9 mouse cellular contexts compared by ENCODE assay signal in genomic region chr13:43558959-43559358, GRCm38 (mm10). TPM values are rescaled to one million over a fixed set of nuclear protein-coding genes. Genes with fewer than 3 reads are reported as not detected.
DNase-seq lines count a peak whose midpoint lies in the region; ATAC-seq and TF ChIP-seq lines count a peak whose summit lies in the region.
"Had no signal": no experiment of that assay in that cellular context is flagged by ENCODE, and none has a peak within 500 bp of the region (broad histone marks: within the 10 kb centered on the region; RNA-seq: fewer than 3 reads in every experiment).

No protein-coding gene starts in this region.

- H3K27me3 ChIP-seq in kidney, adult 2 months (replicated peaks; ENCODE audit: control insufficient read depth, insufficient read depth, low read length), result no peaks in the 10 kb centered on the region
- no peaks in the 10 kb centered on the region for H3K27me3 ChIP-seq in hindbrain, embryonic 14.5 days (ENCODE audit: control insufficient read depth, insufficient read depth, low read length)
- peaks cover 14% of the 10 kb centered on the region for H3K27me3 ChIP-seq in midbrain, embryonic 13.5 days

- H3K9me3 ChIP-seq in hindbrain, embryonic 14.5 days (ENCODE audit: control insufficient read depth, low read length), result no peaks in the 10 kb centered on the region
- no peaks in the 10 kb centered on the region for H3K9me3 ChIP-seq in midbrain, embryonic 13.5 days

- TF ChIP-seq POLR2A in kidney, adult 2 months (IDR thresholded peaks at IDR 0.05; ENCODE audit: low read depth, low read length), result no peak

- WGBS in kidney, adult 2 months, result 16% methylated on average over 6 of the region's 6 CpGs
- WGBS in hindbrain, embryonic 14.5 days, result 40% methylated on average over 6 of the region's 6 CpGs
- 37% methylated on average over 6 of the region's 6 CpGs for WGBS in midbrain, embryonic 13.5 days

- no peak for DNase-seq in kidney, adult 2 months
- no peak for DNase-seq in kidney, adult 8-10 months
- DNase-seq in c-Kit-positive CD71-positive TER-119-positive erythroid progenitor cells, embryonic 14.5 days (ENCODE audit: low spot score), result peak; percentile 3
- DNase-seq in hindbrain, embryonic 14.5 days (ENCODE audit: low spot score), result no peak
- no peak for DNase-seq in embryo, embryonic 11 days
- no peak for DNase-seq in adrenal gland, postnatal 10 days
- DNase-seq in urinary bladder, postnatal 4 days (ENCODE audit: low spot score in 2 of 2), result no peak

- H3K36me3 ChIP-seq in kidney, adult 2 months (ENCODE audit: control insufficient read depth, insufficient read depth, low read length), result peaks cover 2% of the 10 kb centered on the region; the same call in 1 of the 2 replicates
- peaks cover 5% of the 10 kb centered on the region; the same call in 1 of the 2 replicates for H3K36me3 ChIP-seq in hindbrain, embryonic 14.5 days (replicated peaks; ENCODE audit: control insufficient read depth, insufficient read depth)
- peaks cover 13% of the 10 kb centered on the region; the same call in 1 of the 2 replicates for H3K36me3 ChIP-seq in midbrain, embryonic 13.5 days

- TF ChIP-seq CTCF in kidney, adult 2 months (conservative IDR thresholded peaks at IDR 0.05; ENCODE audit: insufficient read depth, insufficient read length, low read depth, low read length), result no peak

- peak overlapping the region; percentile 89; the same call in 1 of the 2 replicates for H3K27ac ChIP-seq in kidney, adult 2 months (ENCODE audit: insufficient read depth, low read depth, low read length)
- H3K27ac ChIP-seq in hindbrain, embryonic 14.5 days, result no peak overlapping the region
- H3K27ac ChIP-seq in midbrain, embryonic 13.5 days, result no peak overlapping the region

- H3K4me1 ChIP-seq in kidney, adult 2 months (ENCODE audit: control insufficient read depth, insufficient read depth, low read length), result peaks cover 24% of the 10 kb centered on the region
- peaks cover 8% of the 10 kb centered on the region for H3K4me1 ChIP-seq in hindbrain, embryonic 14.5 days (replicated peaks; ENCODE audit: control insufficient read depth, insufficient read depth, low read length)
- peaks cover 17% of the 10 kb centered on the region for H3K4me1 ChIP-seq in midbrain, embryonic 13.5 days (replicated peaks)

- peak overlapping the region; percentile 80 for H3K9ac ChIP-seq in hindbrain, embryonic 14.5 days
- H3K9ac ChIP-seq in midbrain, embryonic 13.5 days (replicated peaks), result no peak overlapping the region; the same call in 1 of the 2 replicates

- peak overlapping the region; percentile 82 for H3K4me3 ChIP-seq in kidney, adult 2 months (ENCODE audit: insufficient read depth, low read depth, low read length)
- peak overlapping the region; percentile 86 for H3K4me3 ChIP-seq in hindbrain, embryonic 14.5 days (replicated peaks; ENCODE audit: low read length)
- H3K4me3 ChIP-seq in midbrain, embryonic 13.5 days (replicated peaks), result peak overlapping the region; percentile 68

- ATAC-seq in hindbrain, embryonic 14.5 days (ENCODE audit: low FRiP score), result no peak
- ATAC-seq in midbrain, embryonic 13.5 days, result no peak

- H3K4me2 ChIP-seq in hindbrain, embryonic 14.5 days (replicated peaks), result peak overlapping the region; percentile 95
- peak overlapping the region; percentile 83 for H3K4me2 ChIP-seq in midbrain, embryonic 13.5 days (replicated peaks)

RNA-seq across cellular contexts. Expression of gene Mcur1, which starts 1.0 kb away (rescaled TPM):
- polyA plus RNA-seq in kidney, adult 2 months (2012; rRNA removed), result 87.2 and 91.7 TPM in 2 replicates
- polyA plus RNA-seq in hindbrain, embryonic 14.5 days (2014; fragmentation: Nextera tagmentation; extraction: Ambion mirVana), result 8.6 and 9.5 TPM in 2 replicates
- polyA plus RNA-seq in midbrain, embryonic 13.5 days (2015; fragmentation: Nextera tagmentation; extraction: Ambion mirVana), result 8.1 and 8.2 TPM in 2 replicates
- 10 to 100 TPM; 66.3 to 83.1 TPM for total RNA-seq in adrenal gland, postnatal 10 days (2021)

RNA-seq across cellular contexts. Expression of gene Rnf182, which starts 56.6 kb away (rescaled TPM):
- 0.39 and 0.48 TPM in 2 replicates for polyA plus RNA-seq in kidney, adult 2 months (2012; rRNA removed)
- polyA plus RNA-seq in hindbrain, embryonic 14.5 days (2014; fragmentation: Nextera tagmentation; extraction: Ambion mirVana), result 35.6 and 35.8 TPM in 2 replicates
- polyA plus RNA-seq in midbrain, embryonic 13.5 days (2015; fragmentation: Nextera tagmentation; extraction: Ambion mirVana), result 20.4 and 29.8 TPM in 2 replicates
- 1 to 10 TPM; 1.7 to 2.5 TPM for total RNA-seq in adrenal gland, postnatal 10 days (2021)
- total RNA-seq: common myeloid progenitor, adult 5-6 weeks had no signal

Comparison
In these comparisons a context has a peak if more than half of its experiments do, and no peak if none do; other contexts are left out.
1. RNA of gene Rnf182, which starts 56.6 kb away (polyA plus RNA-seq): 35.6 to 35.8 TPM in hindbrain, embryonic 14.5 days and 20.4 to 29.8 TPM in midbrain, embryonic 13.5 days; 0.39 to 0.48 TPM in kidney, adult 2 months; every median in the first group is over 10 times any median in the second.
2. Peak in every context shown above with its lines, with median percentiles within 50 percentile points of each other: H3K4me3 ChIP-seq.